Mouse (Mus musculus): ENCODE results near the gene Gpr33. TPM values are rescaled to one million over a fixed set of nuclear protein-coding genes. Genes with fewer than 3 reads are reported as not detected.

Gene Gpr33
- polyA plus RNA-seq, 2 experiments from 2014 or later = not detected

DNA sequence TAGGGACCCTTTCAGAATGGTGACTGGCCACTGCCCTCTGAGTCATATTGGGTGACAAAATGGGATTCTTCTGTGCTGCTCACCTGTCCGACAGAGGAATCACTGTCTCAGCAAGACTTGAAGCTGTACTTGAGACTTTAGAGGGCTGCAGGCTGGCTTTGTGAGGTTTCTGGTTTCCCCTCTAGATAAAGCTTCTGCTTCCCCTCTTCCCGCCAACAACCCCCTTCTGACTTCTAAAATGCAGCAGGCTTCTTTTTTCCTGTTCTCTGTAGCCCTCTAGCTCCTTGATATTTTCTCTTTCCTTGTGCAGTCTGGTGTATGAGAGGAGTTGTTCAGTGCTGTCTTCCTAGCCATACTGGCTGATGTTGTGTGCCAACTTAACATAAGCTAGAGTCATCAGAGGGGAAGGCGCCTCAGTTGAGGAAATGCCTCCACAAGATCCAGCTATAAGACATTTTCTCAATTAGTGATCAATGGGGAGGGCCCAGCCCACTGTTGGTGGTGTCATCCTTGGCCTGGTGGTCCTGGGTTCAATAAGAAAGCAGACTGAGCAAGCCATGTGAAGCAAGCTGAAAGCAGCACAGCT, 42.6 kb downstream of the Gpr33 start:
- no peak for ATAC-seq

DNA sequence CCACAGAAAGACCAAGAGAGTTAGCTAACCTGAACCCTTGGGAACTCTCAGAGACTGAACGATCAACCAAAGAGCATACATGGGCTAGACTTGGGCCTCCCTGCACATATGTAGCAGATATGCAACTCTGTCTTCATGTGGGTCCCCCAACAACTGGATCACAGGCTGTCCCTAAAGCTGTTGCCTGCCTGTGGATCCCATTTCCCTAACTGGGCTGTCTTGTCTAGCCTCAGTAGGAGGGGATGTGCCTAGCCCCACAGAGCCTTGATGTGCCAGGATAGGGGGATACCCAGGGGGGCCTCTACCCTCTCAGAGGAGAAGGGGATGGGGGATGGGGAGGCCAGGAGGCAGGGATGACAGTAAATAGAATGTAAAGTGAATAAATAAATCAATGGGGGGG, 44.2 kb downstream of the Gpr33 start:
- ATAC-seq = no peak

DNA sequence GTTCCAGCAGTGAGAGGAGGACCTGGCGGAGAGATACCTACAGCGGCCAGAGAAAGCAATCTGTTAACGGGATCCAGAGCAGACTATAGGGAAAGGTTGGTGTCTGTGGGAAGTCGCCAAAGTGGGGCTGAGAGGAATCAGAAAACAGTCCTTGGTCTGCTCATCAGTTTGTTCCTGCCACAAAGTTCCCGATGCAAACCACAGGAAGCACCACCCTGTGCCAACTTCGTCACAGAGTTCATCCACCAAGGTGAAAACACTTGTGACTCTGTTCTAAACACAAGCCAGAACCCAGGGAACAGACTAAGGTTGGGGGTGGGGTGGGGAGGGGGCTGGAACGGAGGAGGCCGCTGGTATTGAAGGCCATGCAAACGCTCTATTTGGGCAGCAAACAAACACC, 51.3 kb downstream of the Gpr33 start:
- no peak for ATAC-seq

DNA sequence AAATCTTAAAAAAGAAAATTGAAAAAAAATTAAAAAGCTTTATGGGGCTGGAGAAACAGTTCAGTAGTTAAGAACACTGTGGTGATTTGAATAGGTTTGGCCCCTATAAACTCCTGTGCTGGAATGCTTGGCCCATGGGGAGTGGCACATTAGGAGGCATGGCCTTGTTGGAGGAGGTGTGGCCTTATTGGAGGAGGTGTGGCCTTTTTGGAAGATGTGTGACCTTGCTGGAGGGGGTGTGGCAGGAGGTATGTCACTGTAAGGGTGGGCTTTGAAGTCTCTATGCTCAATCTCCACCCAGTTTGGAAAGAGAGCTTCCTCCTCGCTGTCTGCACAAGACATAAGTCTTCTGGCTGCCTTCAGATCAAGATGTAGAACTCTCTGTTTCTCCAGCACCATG, 53.5 kb downstream of the Gpr33 start:
- ATAC-seq = no peak

Other genes starting within 250 kb of the Gpr33 start
- gene Hectd1, start 198.5 kb downstream of the Gpr33 start, polyA plus RNA-seq (2017; shearing (Covaris generic)) = 10 to 100 TPM; 61.2 to 71.5 TPM
- 10 to 100 TPM in 1 of 2 experiments, 1 to 10 TPM in 1; 9.8 to 10.6 TPM for gene Heatr5a, start 56.7 kb downstream of the Gpr33 start, polyA plus RNA-seq (2017; shearing (Covaris generic))
- gene Dtd2, start 21.6 kb downstream of the Gpr33 start, polyA plus RNA-seq (2017; shearing (Covaris generic)) = 10 to 100 TPM; 12.4 to 18.7 TPM
- 1 to 10 TPM; 6.1 to 6.5 TPM for gene Nubpl, start 69.7 kb upstream of the Gpr33 start, polyA plus RNA-seq (2017; shearing (Covaris generic))